Mouse (Mus musculus) CH12.LX (cell line): ENCODE measurements around the gene Plekha5. TPM values are rescaled to one million over a fixed set of nuclear protein-coding genes. Genes with fewer than 3 reads are reported as not detected.

Experiments
- DNase-seq: peaks from one replicate; pipeline ENCODE4 v3.0.0-alpha.2; 2013; ENCODE audit errors: extremely low read depth
- H3K27ac ChIP-seq: 2 replicates; pipeline ENCODE4 v1.5.1; 2012; ENCODE audit warnings: low read depth, mild to moderate bottlenecking, control low read depth, moderate library complexity; ENCODE audit not compliant: insufficient read depth
- H3K27me3 ChIP-seq: replicated peaks from 2 replicates; pipeline ENCODE3; 2012; ENCODE audit warnings: inconsistent platforms
- H3K36me3 ChIP-seq, 2 experiments: replicated peaks in 1 of 2; 2 replicates each; pipeline versions ENCODE3 to v1.6.1; 2012; ENCODE audit warnings: inconsistent platforms in 1 of 2, low read length in 1 of 2, mild to moderate bottlenecking in 1 of 2, mixed read lengths in 1 of 2, moderate library complexity in 1 of 2; ENCODE audit not compliant: control insufficient read depth in 1 of 2, insufficient read depth in 1 of 2
- H3K4me1 ChIP-seq, 2 experiments: 2 replicates each; pipeline ENCODE4 v1.6.1; 2012; ENCODE audit warnings: inconsistent platforms in 1 of 2, moderate library complexity in 1 of 2; ENCODE audit not compliant: insufficient read depth in 2 of 2, control insufficient read depth in 1 of 2
- H3K4me2 ChIP-seq: 2 replicates; pipeline ENCODE4 v1.6.1; 2012; ENCODE audit warnings: low read depth, mild to moderate bottlenecking, control low read depth; ENCODE audit not compliant: poor library complexity, insufficient read depth, severe bottlenecking
- H3K4me3 ChIP-seq, 3 experiments: fragments of 150-350 bp in 1 of 3; sonication (generic) in 1 of 3; replicated peaks in 1 of 3; 2 replicates each; pipeline versions ENCODE3 to v1.5.1; 2011 to 2012; ENCODE audit warnings: low read depth in 2 of 3, low read length in 2 of 3, mild to moderate bottlenecking in 2 of 3, moderate library complexity in 2 of 3, control low read depth in 1 of 3, improper control_type of control experiment in 1 of 3, inconsistent platforms in 1 of 3, mixed read lengths in 1 of 3; ENCODE audit not compliant: poor library complexity in 1 of 3
- H3K79me2 ChIP-seq: replicated peaks from 2 replicates; pipeline ENCODE4 v1.6.1; 2012; ENCODE audit warnings: mild to moderate bottlenecking, moderate library complexity; ENCODE audit not compliant: control insufficient read depth, poor library complexity, insufficient read depth, severe bottlenecking; ENCODE audit errors: extremely low read depth
- H3K9ac ChIP-seq: 2 replicates; pipeline ENCODE4 v1.6.1; 2012; ENCODE audit warnings: low read depth, mild to moderate bottlenecking, control low read depth, moderate library complexity; ENCODE audit not compliant: insufficient read depth
- H3K9me3 ChIP-seq: replicated peaks from 2 replicates; pipeline ENCODE3; 2012; ENCODE audit warnings: low read length, inconsistent platforms, mixed read lengths
- CHD2 ChIP-seq: IDR thresholded peaks from 2 replicates; pipeline ENCODE4 v1.6.1; 2011; ENCODE audit warnings: low read length, improper control_type of control experiment
- CTCF ChIP-seq, 2 experiments: IDR thresholded peaks in 1 of 2; conservative IDR thresholded peaks in 1 of 2; 2 replicates each; pipeline ENCODE4 v1.5.1; 2011 to 2012; ENCODE audit warnings: low read depth in 2 of 2, low read length in 2 of 2, improper control_type of control experiment in 1 of 2, inconsistent platforms in 1 of 2, mild to moderate bottlenecking in 1 of 2, moderate library complexity in 1 of 2
- ETS1 ChIP-seq: conservative IDR thresholded peaks from 2 replicates; pipeline ENCODE4 v1.6.1; 2012; ENCODE audit warnings: low read depth, mild to moderate bottlenecking, inconsistent platforms, low read length, improper control_type of control experiment, moderate library complexity
- GABPA ChIP-seq: IDR thresholded peaks from 2 replicates; pipeline ENCODE4 v1.6.1; 2012; ENCODE audit warnings: low read depth, low read length, improper control_type of control experiment, inconsistent platforms; ENCODE audit not compliant: insufficient replicate concordance
- JUN ChIP-seq: IDR thresholded peaks from 2 replicates; pipeline ENCODE4 v1.6.1; 2011; ENCODE audit warnings: low read depth, mild to moderate bottlenecking, low read length, improper control_type of control experiment, moderate library complexity; ENCODE audit not compliant: insufficient read depth
- JUND ChIP-seq: conservative IDR thresholded peaks from 2 replicates; pipeline ENCODE4 v1.6.1; 2011; ENCODE audit warnings: low read depth, low read length, improper control_type of control experiment
- KAT2A ChIP-seq: IDR thresholded peaks from 2 replicates; pipeline ENCODE4 v1.6.1; 2012; ENCODE audit warnings: low read length, improper control_type of control experiment, inconsistent platforms; ENCODE audit not compliant: insufficient replicate concordance
- MAFK ChIP-seq: IDR thresholded peaks from 2 replicates; pipeline ENCODE4 v1.6.1; 2011; ENCODE audit warnings: low read length, improper control_type of control experiment; ENCODE audit not compliant: insufficient replicate concordance
- MAX ChIP-seq: IDR thresholded peaks from 2 replicates; pipeline ENCODE4 v1.6.1; 2011; ENCODE audit warnings: low read length, improper control_type of control experiment
- MEF2A ChIP-seq: IDR thresholded peaks from 2 replicates; pipeline ENCODE4 v1.6.1; 2014; ENCODE audit warnings: low read depth, mild to moderate bottlenecking, inconsistent platforms, low read length, improper control_type of control experiment, borderline replicate concordance
- MYC ChIP-seq: IDR thresholded peaks from 2 replicates; pipeline ENCODE4 v1.6.1; 2011; ENCODE audit warnings: low read depth, mild to moderate bottlenecking, improper control_type of control experiment, low read length
- PAX5 ChIP-seq: IDR thresholded peaks from 2 replicates; pipeline ENCODE4 v1.6.1; 2012; ENCODE audit warnings: low read length, inconsistent platforms, mixed read lengths
- POLR2A ChIP-seq: IDR thresholded peaks from 2 replicates; pipeline ENCODE4 v1.6.1; 2011; ENCODE audit warnings: low read depth, mild to moderate bottlenecking, improper control_type of control experiment, low read length
- POLR2AphosphoS2 ChIP-seq: IDR thresholded peaks from 2 replicates; pipeline ENCODE4 v1.6.1; 2011; ENCODE audit warnings: low read depth, low read length, improper control_type of control experiment
- RCOR1 ChIP-seq: conservative IDR thresholded peaks from 2 replicates; pipeline ENCODE4 v1.6.1; 2012; ENCODE audit warnings: low read depth, mild to moderate bottlenecking, inconsistent platforms, low read length, improper control_type of control experiment
- SIN3A ChIP-seq: IDR thresholded peaks from 2 replicates; pipeline ENCODE4 v1.6.1; 2012; ENCODE audit warnings: low read length, improper control_type of control experiment, inconsistent platforms
- SMC3 ChIP-seq: IDR thresholded peaks from 2 replicates; pipeline ENCODE4 v1.6.1; 2011; ENCODE audit warnings: low read depth, low read length, improper control_type of control experiment
- ZC3H11A ChIP-seq: IDR thresholded peaks from 2 replicates; pipeline ENCODE4 v1.6.1; 2012; ENCODE audit warnings: low read depth, mild to moderate bottlenecking, inconsistent platforms, low read length, improper control_type of control experiment
- ZMIZ1 ChIP-seq: IDR thresholded peaks from 2 replicates; pipeline ENCODE4 v1.6.1; 2012; ENCODE audit warnings: low read depth, mild to moderate bottlenecking, inconsistent platforms, low read length, improper control_type of control experiment
- dilution Hi-C: fragments of 300-500 bp; cut with MboI; formaldehyde crosslinking; loops from 2 replicates; pipeline ENCODE4 v1.14.3; 2020; ENCODE audit warnings: low sequenced_read_pairs; ENCODE audit not compliant: extremely low pct_unique_long_range_greater_than_20kb, extremely low pct_ligation_motif_present
- in situ Hi-C: fragments of 300-500 bp; cut with MboI; formaldehyde crosslinking; loops from 3 replicates; pipeline ENCODE4 v1.14.3; 2019; ENCODE audit warnings: low sequenced_read_pairs, low pct_ligation_motif_present, low pct_unique_long_range_greater_than_20kb, mixed read lengths
- polyA plus RNA-seq: library from polyadenylated mRNA; unstranded; fragments of >175 nt; gene quantifications from 2 replicates; pipeline ENCODE4 v1.2.1, GENCODE M21; 2012; ENCODE audit warnings: low read depth; ENCODE audit not compliant: insufficient read length
- total RNA-seq, 2 experiments: library from RNA; depleted of rRNA; stranded (reverse); fragments of 300-350 nt in 1 of 2; fragments of >200 nt in 1 of 2; gene quantifications; 2 replicates each; pipeline ENCODE4 v1.2.3; 2012 to 2014

The Plekha5 gene
- total and polyA plus RNA-seq, 3 experiments: 0.12 to 0.38 (median 0.27) TPM

- H3K27ac ChIP-seq: no peak overlapping the region
- peak overlapping the region; percentile 42 for H3K4me2 ChIP-seq
- no peaks in the 10 kb centered on the region for H3K27me3 ChIP-seq
- TF ChIP-seq ZMIZ1 (no peak), CHD2 (no peak), RCOR1 (no peak), SIN3A (no peak), JUN (no peak)
- H3K9me3 ChIP-seq: no peaks in the 10 kb centered on the region
- peak overlapping the region; percentile 32; the same call in 1 of the 2 replicates for H3K9ac ChIP-seq
- no peak overlapping the region for H3K4me3 ChIP-seq
- DNase-seq: no peak
- in situ Hi-C loops (no loop called here), dilution Hi-C loops (no loop called here)
- H3K79me2 ChIP-seq: peaks cover 96% of the 10 kb centered on the region
- H3K4me1 ChIP-seq: peaks cover 2 to 41% of the 10 kb centered on the region in 2 experiments; a peak in 3 of 4 replicates
- peaks cover 12 to 49% of the 10 kb centered on the region in 2 experiments for H3K36me3 ChIP-seq
These were observed 205.5 kb downstream of the Plekha5 start for GRCm38 (mm10) chr6:140629176-140629859.

GRCm38 (mm10) chr6:140630306-140630705 is 206.5 kb downstream of the Plekha5 start:
- Histone ChIP-seq H3K27ac (no peak overlapping the region), H3K36me3 (peaks cover 20 to 53% of the 10 kb centered on the region in 2 experiments), H3K4me2 (no peak overlapping the region; the same call in 1 of the 2 replicates), H3K79me2 (peaks cover 95% of the 10 kb centered on the region), H3K4me1 (peaks cover 2 to 41% of the 10 kb centered on the region in 2 experiments; a peak in 3 of 4 replicates), H3K9me3 (no peaks in the 10 kb centered on the region), H3K9ac (0 out of 2 replicates have a peak overlapping the region, but pooled peaks have one; percentile 17), H3K27me3 (no peaks in the 10 kb centered on the region), H3K4me3 (no peak overlapping the region)
- TF ChIP-seq MAFK (no peak), JUND (no peak), PAX5 (no peak), POLR2AphosphoS2 (no peak), GABPA (no peak), ETS1 (no peak), MEF2A (no peak), KAT2A (no peak), JUN (no peak), ZMIZ1 (no peak), POLR2A (peak; percentile 36), RCOR1 (no peak), MYC (no peak), SMC3 (no peak), MAX (0 out of 2 replicates have a peak, but pooled peaks have one; percentile 37), ZC3H11A (no peak), CTCF (conservative IDR thresholded peaks at IDR 0.05 in 1 of 2, IDR thresholded peaks at IDR 0.05 in 1 of 2; ENCODE audit: low read depth in 2 of 2, low read length in 2 of 2) (no peak)
- DNase-seq: no peak
- dilution Hi-C loops: no loop called here
- in situ Hi-C loops: no loop called here
